Mouse (Mus musculus) layer of hippocampus, adult 9-11 months (tissue): ENCODE results near the gene Vill.

Source experiments
- DNase-seq: peaks from one replicate; pipeline ENCODE4 v3.0.0; 2022

Vill gene

GRCm38 (mm10) chr9:119034676-119035665, 17.6 kb upstream of the Vill start:
- DNase-seq, result no peak

GRCm38 (mm10) chr9:119035836-119036235, 16.7 kb upstream of the Vill start:
- no peak for DNase-seq

GRCm38 (mm10) chr9:119037076-119037730, 15.4 kb upstream of the Vill start:
- DNase-seq, result no peak

- DNase-seq, result no peak
Observed at GRCm38 (mm10) chr9:119038574-119038973, 14.0 kb upstream of the Vill start.

GRCm38 (mm10) chr9:119040101-119040775, 12.3 kb upstream of the Vill start:
- DNase-seq, result no peak

- DNase-seq, result no peak
Observed at GRCm38 (mm10) chr9:119048182-119048903, 4.2 kb upstream of the Vill start.

- DNase-seq, result no peak
Observed at GRCm38 (mm10) chr9:119051158-119051557, 1.4 kb upstream of the Vill start.

- no peak for DNase-seq
Observed at GRCm38 (mm10) chr9:119053964-119054576, 1.5 kb downstream of the Vill start.

- DNase-seq, result no peak
Observed at GRCm38 (mm10) chr9:119055336-119055735, 2.8 kb downstream of the Vill start.

- no peak for DNase-seq
Observed at GRCm38 (mm10) chr9:119058245-119058644, 5.7 kb downstream of the Vill start.

- DNase-seq, result no peak
Observed at GRCm38 (mm10) chr9:119060701-119061100, 8.1 kb downstream of the Vill start.

GRCm38 (mm10) chr9:119063036-119063644, 10.6 kb downstream of the Vill start:
- DNase-seq, result no peak

GRCm38 (mm10) chr9:119064296-119064695, 11.7 kb downstream of the Vill start:
- DNase-seq, result no peak

- peak; percentile 72 for DNase-seq
Observed at GRCm38 (mm10) chr9:119067601-119068000, 15.0 kb downstream of the Vill start.

- DNase-seq, result no peak
Observed at GRCm38 (mm10) chr9:119068266-119068665, 15.7 kb downstream of the Vill start.

- no peak for DNase-seq
Observed at GRCm38 (mm10) chr9:119070173-119070825, 17.7 kb downstream of the Vill start.

- no peak for DNase-seq
Observed at GRCm38 (mm10) chr9:119071786-119072185, 19.2 kb downstream of the Vill start.

- DNase-seq, result no peak
Observed at GRCm38 (mm10) chr9:119073184-119073895, 20.8 kb downstream of the Vill start.

- no peak for DNase-seq
Observed at GRCm38 (mm10) chr9:119075685-119076084, 23.1 kb downstream of the Vill start.

GRCm38 (mm10) chr9:119080040-119080675, 27.6 kb downstream of the Vill start:
- DNase-seq, result no peak
